Mouse (Mus musculus) embryonic facial prominence, embryonic 14.5 days (tissue): ENCODE data around the gene Ifngr1. TPM values are rescaled to one million over a fixed set of nuclear protein-coding genes. Genes with fewer than 3 reads are reported as not detected.
"Not testable (repeated sequence)": the region's sequence is repeated elsewhere in the genome, so short reads cannot be mapped to it uniquely, and the experiment has no call there.

Experiments
- ATAC-seq: fragments of 200-750 bp; cut with Nextera tagmentation; 2 replicates; pipeline ENCODE4 v1.8.0; 2017; ENCODE audit warnings: low read depth, moderate number of reproducible peaks, moderate TSS enrichment
- DNase-seq: peaks from one replicate; pipeline ENCODE4 v3.0.0-alpha.2; 2015; ENCODE audit warnings: low spot score
- H3K27ac ChIP-seq: fragments of 300-500 bp; sonication (generic); replicated peaks from 2 replicates; pipeline ENCODE4 v1.5.1; 2014; ENCODE audit warnings: low read depth, mild to moderate bottlenecking, low read length, moderate library complexity
- H3K27me3 ChIP-seq: fragments of 300-500 bp; sonication (generic); replicated peaks from 2 replicates; pipeline ENCODE4 v1.6.1; 2014; ENCODE audit warnings: low read length; ENCODE audit not compliant: control insufficient read depth, insufficient read depth
- H3K36me3 ChIP-seq: fragments of 300-500 bp; sonication (generic); 2 replicates; pipeline ENCODE4 v1.6.1; 2014; ENCODE audit warnings: low read length, mixed read lengths; ENCODE audit not compliant: control insufficient read depth, insufficient read depth
- H3K4me1 ChIP-seq: fragments of 300-500 bp; sonication (generic); 2 replicates; pipeline ENCODE4 v1.6.1; 2014; ENCODE audit warnings: antibody characterized with exemption, low read length; ENCODE audit not compliant: control insufficient read depth, insufficient read depth
- H3K4me2 ChIP-seq: fragments of 300-500 bp; sonication (generic); 2 replicates; pipeline ENCODE4 v1.6.1; 2014; ENCODE audit warnings: low read depth, mild to moderate bottlenecking, low read length, moderate library complexity, mixed read lengths
- H3K4me3 ChIP-seq: fragments of 300-500 bp; sonication (generic); 2 replicates; pipeline ENCODE4 v1.5.1; 2014; ENCODE audit warnings: low read depth, mild to moderate bottlenecking, low read length
- H3K9ac ChIP-seq: fragments of 300-500 bp; sonication (generic); 2 replicates; pipeline ENCODE4 v1.6.1; 2014; ENCODE audit warnings: low read depth, mild to moderate bottlenecking, low read length, moderate library complexity, mixed read lengths
- H3K9me3 ChIP-seq: fragments of 300-500 bp; sonication (generic); 2 replicates; pipeline ENCODE4 v1.6.1; 2016; ENCODE audit warnings: low read length; ENCODE audit not compliant: control insufficient read depth
- WGBS: fragments of 180-500 bp; shearing (Covaris S2); extraction: QIAGEN DNeasy Blood & Tissue Kit; methylation state at CpG from one replicate; pipeline ENCODE4 v1.1.7; 2014; 5-methylcytosine and 5-hydroxymethylcytosine counted together
- polyA plus RNA-seq: library from polyadenylated mRNA; unstranded; fragments of >200 nt; fragmentation: Nextera tagmentation; extraction: Ambion mirVana; gene quantifications from 2 replicates; pipeline ENCODE4 v1.2.1, GENCODE M21; 2014

The Ifngr1 gene
- polyA plus RNA-seq, 1 experiment from 2014 or later: 60.5 TPM

DNA sequence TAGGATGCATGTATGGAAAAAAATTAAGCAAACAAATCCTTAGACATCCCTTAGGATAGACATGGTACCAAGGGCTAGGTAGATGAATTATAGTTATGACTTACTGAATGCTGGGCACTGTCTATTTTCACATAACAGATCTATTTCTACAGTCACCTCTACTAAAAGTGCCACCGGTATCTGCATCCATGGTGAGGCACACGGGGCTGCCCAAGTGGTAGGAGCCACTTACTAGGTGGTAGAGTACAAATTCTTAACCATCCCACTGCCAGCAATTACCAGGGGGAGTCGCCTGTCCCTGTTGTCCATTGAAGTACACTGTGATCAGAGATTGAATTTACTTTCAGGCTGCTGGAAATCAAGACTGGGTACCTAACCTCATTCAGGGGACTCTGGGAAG lies 1.5 kb downstream of the Ifngr1 start:
- Histone ChIP-seq H3K4me1 (peaks cover 20% of the 10 kb centered on the region), H3K4me2 (peak overlapping the region; percentile 69), H3K36me3 (0 out of 2 replicates have a peak, but pooled peaks cover under 1% of the 10 kb centered on the region), H3K4me3 (no peak overlapping the region), H3K27ac (no peak overlapping the region), H3K9me3 (no peaks in the 10 kb centered on the region), H3K27me3 (no peaks in the 10 kb centered on the region), H3K9ac (no peak overlapping the region)
- 88% methylated on average over 3 of the region's 3 CpGs for WGBS
- no peak for ATAC-seq
- no peak for DNase-seq

DNA sequence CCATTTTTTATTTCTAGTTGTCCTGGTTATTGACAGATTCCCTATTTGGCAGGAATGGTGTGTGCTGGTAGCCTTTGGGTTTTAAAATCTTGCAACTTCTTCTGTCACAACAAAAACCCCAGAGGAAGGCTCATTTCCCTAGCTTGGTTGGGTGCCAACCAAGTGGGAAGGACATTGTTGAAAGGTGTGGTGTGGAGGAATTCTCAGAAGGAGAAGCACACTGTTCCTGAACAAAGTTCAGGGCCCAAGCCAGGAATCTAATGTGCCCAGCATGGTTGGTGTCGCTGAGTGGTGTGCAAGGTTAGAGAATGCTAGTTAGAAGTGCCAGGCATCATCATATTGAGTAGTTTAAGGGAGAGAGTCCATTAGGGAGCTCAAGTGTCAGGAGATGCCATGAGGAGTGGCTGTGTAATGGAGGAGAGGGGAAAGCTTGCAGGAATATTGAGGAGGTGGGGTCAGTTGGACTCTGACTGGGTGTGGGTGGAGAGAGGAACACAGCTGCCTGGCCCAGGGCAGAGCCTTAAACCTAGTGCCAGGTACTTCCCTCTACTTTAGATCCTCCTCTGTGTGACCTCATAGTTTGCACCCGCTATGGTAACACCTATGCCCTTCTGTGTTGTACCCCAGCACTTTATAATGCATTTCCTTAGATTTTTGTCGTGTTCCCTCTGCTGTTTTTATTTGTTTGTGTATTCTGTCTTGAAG lies 2.6 kb downstream of the Ifngr1 start:
- Histone ChIP-seq H3K36me3 (peaks cover 11% of the 10 kb centered on the region; the same call in 1 of the 2 replicates), H3K9me3 (no peaks in the 10 kb centered on the region), H3K27me3 (no peaks in the 10 kb centered on the region), H3K9ac (no peak overlapping the region), H3K27ac (no peak overlapping the region), H3K4me2 (peak overlapping the region; percentile 69; the same call in 1 of the 2 replicates), H3K4me3 (no peak overlapping the region), H3K4me1 (peaks cover 20% of the 10 kb centered on the region)
- 76% methylated on average over 3 of the region's 3 CpGs for WGBS
- DNase-seq (no peak), ATAC-seq (no peak)

DNA sequence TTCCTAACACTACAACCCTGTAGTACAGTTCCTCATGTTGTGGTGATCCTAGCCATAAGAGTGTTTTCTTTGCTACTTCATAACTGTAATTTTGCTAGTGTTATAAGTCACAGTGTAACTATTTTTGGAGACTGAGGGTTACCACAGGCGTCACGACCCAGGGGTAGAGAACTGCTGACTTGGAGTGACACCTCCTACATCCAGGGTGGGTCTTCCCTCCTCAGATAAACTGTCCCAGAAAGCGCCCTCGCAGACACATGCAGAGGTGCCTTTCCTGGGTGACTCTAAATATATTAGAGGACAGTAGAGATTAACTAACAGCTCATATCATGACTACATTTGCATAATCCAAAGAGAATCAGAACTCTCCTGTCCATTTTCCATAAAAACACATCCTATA lies 5.1 kb downstream of the Ifngr1 start:
- WGBS: 77% methylated on average over 4 of the region's 4 CpGs
- DNase-seq: no peak
- H3K4me1 ChIP-seq: peaks cover 20% of the 10 kb centered on the region
- no peak overlapping the region for H3K4me2 ChIP-seq
- H3K27me3 ChIP-seq: no peaks in the 10 kb centered on the region
- ATAC-seq: no peak
- no peak overlapping the region for H3K4me3 ChIP-seq
- H3K9me3 ChIP-seq: no peaks in the 10 kb centered on the region
- H3K36me3 ChIP-seq: peaks cover 22% of the 10 kb centered on the region
- H3K9ac ChIP-seq: no peak overlapping the region
- H3K27ac ChIP-seq: no peak overlapping the region

GRCm38 (mm10) chr10:19598091-19598490 lies 6.3 kb downstream of the Ifngr1 start:
- DNase-seq (peak; percentile 60), ATAC-seq (peak; percentile 26; the same call in 1 of the 2 replicates)
- Histone ChIP-seq H3K27me3 (no peaks in the 10 kb centered on the region), H3K27ac (no peak overlapping the region), H3K4me1 (peaks cover 13% of the 10 kb centered on the region), H3K9ac (no peak overlapping the region), H3K4me3 (no peak overlapping the region), H3K4me2 (no peak overlapping the region), H3K36me3 (peaks cover 30% of the 10 kb centered on the region), H3K9me3 (no peaks in the 10 kb centered on the region)
- 67% methylated on average over 11 of the region's 11 CpGs for WGBS

GRCm38 (mm10) chr10:19599331-19600092 lies 7.8 kb downstream of the Ifngr1 start:
- Histone ChIP-seq H3K27me3 (no peaks in the 10 kb centered on the region), H3K9ac (no peak overlapping the region), H3K4me3 (no peak overlapping the region), H3K4me2 (no peak overlapping the region), H3K9me3 (no peaks in the 10 kb centered on the region), H3K4me1 (no peaks in the 10 kb centered on the region), H3K36me3 (peaks cover 44% of the 10 kb centered on the region), H3K27ac (no peak overlapping the region)
- ATAC-seq (no peak), DNase-seq (no peak)
- WGBS: 81% methylated on average over 6 of the region's 6 CpGs

DNA sequence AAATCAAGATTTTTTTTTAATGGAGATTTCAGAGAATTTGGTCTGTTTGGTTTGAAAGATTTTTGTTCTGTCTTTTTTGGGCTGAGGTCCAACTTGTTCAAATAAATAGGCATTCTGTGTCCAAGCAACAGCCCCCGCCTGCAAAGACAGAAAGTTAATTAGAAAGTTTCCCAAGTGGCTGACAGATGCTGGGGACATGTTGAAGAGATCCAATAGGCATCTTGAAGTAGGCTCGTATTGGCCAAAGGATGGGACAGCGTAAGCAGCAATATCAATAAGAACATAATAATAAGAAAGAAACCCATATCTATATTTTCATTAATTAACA lies 8.3 kb downstream of the Ifngr1 start:
- H3K4me2 ChIP-seq: no peak overlapping the region
- 80% methylated on average over 3 of the region's 3 CpGs for WGBS
- H3K4me1 ChIP-seq: no peaks in the 10 kb centered on the region
- no peaks in the 10 kb centered on the region for H3K27me3 ChIP-seq
- no peak overlapping the region for H3K9ac ChIP-seq
- H3K9me3 ChIP-seq: no peaks in the 10 kb centered on the region
- no peak for ATAC-seq
- no peak overlapping the region for H3K4me3 ChIP-seq
- no peak for DNase-seq
- peaks cover 49% of the 10 kb centered on the region for H3K36me3 ChIP-seq
- no peak overlapping the region for H3K27ac ChIP-seq

DNA sequence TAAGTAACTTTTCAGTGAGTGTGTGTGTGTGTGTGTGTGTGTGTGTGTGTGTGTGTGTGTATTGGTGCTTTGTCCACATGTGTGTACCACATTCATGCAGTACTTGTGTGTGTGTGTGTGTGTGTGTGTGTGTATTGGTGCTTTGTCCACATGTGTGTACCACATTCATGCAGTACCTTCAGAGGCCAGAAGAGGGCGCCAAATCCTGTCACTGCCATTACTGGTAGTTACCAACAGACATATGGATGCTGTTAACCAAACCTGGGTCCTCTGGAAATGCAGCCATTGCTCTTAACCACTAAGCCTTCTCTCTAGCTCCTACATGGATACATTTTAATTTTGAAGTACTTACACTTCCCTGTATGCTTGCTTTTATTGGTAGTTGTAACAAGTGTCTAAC lies 9.8 kb downstream of the Ifngr1 start:
- not testable (repeated sequence) for H3K4me2 ChIP-seq, H3K4me1 ChIP-seq, H3K9me3 ChIP-seq, DNase-seq, H3K4me3 ChIP-seq, ATAC-seq, H3K27ac ChIP-seq, H3K9ac ChIP-seq, H3K27me3 ChIP-seq
- peaks cover 62% of the 10 kb centered on the region for H3K36me3 ChIP-seq
- WGBS: 25% methylated on average over 1 of the region's 1 CpGs

- H3K9me3 ChIP-seq: no peaks in the 10 kb centered on the region
- no peak for ATAC-seq
- H3K4me2 ChIP-seq: no peak overlapping the region
- no peaks in the 10 kb centered on the region for H3K27me3 ChIP-seq
- DNase-seq: no peak
- no peak overlapping the region for H3K27ac ChIP-seq
- no peaks in the 10 kb centered on the region for H3K4me1 ChIP-seq
- WGBS: 87% methylated on average over 6 of the region's 6 CpGs
- peaks cover 77% of the 10 kb centered on the region for H3K36me3 ChIP-seq
- no peak overlapping the region for H3K9ac ChIP-seq
- no peak overlapping the region for H3K4me3 ChIP-seq
Measured at GRCm38 (mm10) chr10:19603231-19603630, 11.5 kb downstream of the Ifngr1 start.
